Mouse (Mus musculus) urinary bladder, postnatal 10 days (tissue): ENCODE data around the gene Ap4b1.

ENCODE experiments used
- DNase-seq: peaks from one replicate; pipeline ENCODE4 v3.0.0; 2022; ENCODE audit warnings: low spot score

Gene Ap4b1

GRCm38 (mm10) chr3:103857036-103857805 is 47.9 kb downstream of the Ap4b1 start:
- DNase-seq, result no peak

- no peak for DNase-seq
Observed at GRCm38 (mm10) chr3:103857977-103858563, 48.8 kb downstream of the Ap4b1 start.

- DNase-seq, result no peak
Observed at GRCm38 (mm10) chr3:103858881-103859801, 49.8 kb downstream of the Ap4b1 start, which contains the start of gene Ptpn22. Gene Ptpn22 (plus strand): TSS chr3:103859795.

GRCm38 (mm10) chr3:103859851-103860391 is 50.6 kb downstream of the Ap4b1 start:
- DNase-seq, result no peak

- no peak for DNase-seq
Observed at GRCm38 (mm10) chr3:103862721-103863220, 53.5 kb downstream of the Ap4b1 start.

GRCm38 (mm10) chr3:103864200-103864599 is 54.9 kb downstream of the Ap4b1 start:
- no peak for DNase-seq

GRCm38 (mm10) chr3:103867424-103867971 is 58.2 kb downstream of the Ap4b1 start:
- no peak for DNase-seq

GRCm38 (mm10) chr3:103868008-103868407 is 58.7 kb downstream of the Ap4b1 start:
- no peak for DNase-seq
